ENCODE assay signal across 14 mouse cellular contexts in genomic region chr7:78549461-78549860, GRCm38 (mm10).
"Had no signal": no experiment of that assay in that cellular context is flagged by ENCODE, and none has a peak within 500 bp of the region (broad histone marks: within the 10 kb centered on the region; RNA-seq: fewer than 3 reads in every experiment).

No protein-coding gene starts in this region.

- H3K9ac ChIP-seq: liver, embryonic 15.5 days; neural tube, embryonic 12.5 days had no signal

- H3K4me3 ChIP-seq: left cerebral cortex, adult 2 months; limb, embryonic 10.5 days; liver, embryonic 15.5 days; midbrain, embryonic 10.5 days; neural tube, embryonic 12.5 days had no signal

- H3K36me3 ChIP-seq: limb, embryonic 10.5 days; liver, embryonic 15.5 days; midbrain, embryonic 10.5 days; neural tube, embryonic 12.5 days had no signal

- H3K4me1 ChIP-seq: limb, embryonic 10.5 days; liver, embryonic 15.5 days; neural tube, embryonic 12.5 days had no signal

- H3K9me3 ChIP-seq: limb, embryonic 10.5 days; liver, embryonic 15.5 days; midbrain, embryonic 10.5 days; neural tube, embryonic 12.5 days had no signal

- H3K4me2 ChIP-seq: liver, embryonic 11.5 days; liver, embryonic 15.5 days; neural tube, embryonic 12.5 days had no signal

- H3K27ac ChIP-seq: left cerebral cortex, adult 2 months; limb, embryonic 10.5 days; liver, embryonic 15.5 days; midbrain, embryonic 10.5 days; neural tube, embryonic 12.5 days had no signal

- H3K27me3 ChIP-seq: liver, embryonic 15.5 days; neural tube, embryonic 12.5 days had no signal

- DNase-seq: kidney, postnatal 10 days; kidney, postnatal 4 days; lung, adult 2 months; lung, postnatal 10 days; lung, postnatal 4 days; midbrain, embryonic 14.5 days; thymus, adult 18-20 months; thymus, postnatal 25 days had no signal
